10 mouse cellular contexts compared by ENCODE assay signal in the genomic region with DNA sequence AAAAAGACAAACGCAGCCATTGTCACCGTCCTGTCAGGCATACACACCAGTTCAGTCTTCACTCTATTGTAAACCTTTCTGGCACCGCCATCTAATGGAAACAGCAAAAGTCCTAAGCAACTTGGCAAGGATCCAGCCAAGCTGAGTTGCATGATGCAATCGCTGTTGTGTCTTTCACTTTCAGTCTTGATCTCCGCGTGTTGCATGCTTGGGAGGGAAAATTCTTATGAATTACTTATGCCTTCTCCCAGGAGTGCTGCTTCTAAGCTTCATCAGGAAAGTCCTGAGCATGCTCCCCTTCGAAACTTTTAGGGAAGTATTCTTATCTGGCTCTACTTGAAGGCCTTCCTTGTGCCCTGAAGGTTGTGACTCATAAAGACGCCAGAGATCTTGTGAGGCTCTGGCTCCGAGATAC. TPM values are rescaled to one million over a fixed set of nuclear protein-coding genes. Genes with fewer than 3 reads are reported as not detected.
A peak's percentile ranks its signal among the peaks of the same experiment; 100 is the strongest.
DNase-seq lines count a peak whose midpoint lies in the region; ATAC-seq and TF ChIP-seq lines count a peak whose summit lies in the region.
"Had no signal": no experiment of that assay in that cellular context is flagged by ENCODE, and none has a peak within 500 bp of the region (broad histone marks: within the 10 kb centered on the region; RNA-seq: fewer than 3 reads in every experiment).

No protein-coding gene starts in this region.

- H3K9me3 ChIP-seq in kidney, embryonic 14.5 days (ENCODE audit: control insufficient read depth, low read length): peaks cover 6% of the 10 kb centered on the region; the same call in 1 of the 2 replicates
- peaks cover 4% of the 10 kb centered on the region; the same call in 1 of the 2 replicates for H3K9me3 ChIP-seq in intestine, embryonic 16.5 days (ENCODE audit: control insufficient read depth, low read length)
- H3K9me3 ChIP-seq in midbrain, embryonic 15.5 days: no peaks in the 10 kb centered on the region
- H3K9me3 ChIP-seq in forebrain, embryonic 13.5 days (replicated peaks): no peaks in the 10 kb centered on the region
- H3K9me3 ChIP-seq: hindbrain, embryonic 15.5 days had no signal

- DNase-seq in kidney, adult 2 months: peak; percentile 43
- peak; percentile 78 for DNase-seq in CD4-positive helper T cell, adult 2 months (ENCODE audit: low read depth, low spot score)
- DNase-seq in adrenal gland, postnatal 14 days: peak; percentile 69
- peak; percentile 35 for DNase-seq in ovary, postnatal 14 days (ENCODE audit: low spot score)

- no peak overlapping the region for H3K4me2 ChIP-seq in kidney, embryonic 14.5 days (replicated peaks; ENCODE audit: low read depth, low read length)
- no peak overlapping the region for H3K4me2 ChIP-seq in intestine, embryonic 16.5 days (ENCODE audit: low read depth, low read length)
- no peak overlapping the region for H3K4me2 ChIP-seq in midbrain, embryonic 15.5 days
- H3K4me2 ChIP-seq in forebrain, embryonic 13.5 days: no peak overlapping the region
- H3K4me2 ChIP-seq: hindbrain, embryonic 15.5 days; neural tube, embryonic 12.5 days had no signal

- ATAC-seq in kidney, embryonic 14.5 days (ENCODE audit: low FRiP score, low TSS enrichment): no peak
- ATAC-seq in intestine, embryonic 16.5 days: peak; percentile 51; the same call in 1 of the 2 replicates
- ATAC-seq in midbrain, embryonic 15.5 days (replicated peaks): no peak
- ATAC-seq in forebrain, embryonic 13.5 days: no peak

- 62% methylated on average over 9 of the region's 9 CpGs for WGBS in kidney, adult 2 months
- 76% methylated on average over 9 of the region's 9 CpGs for WGBS in kidney, embryonic 14.5 days
- WGBS in intestine, embryonic 16.5 days: 69% methylated on average over 9 of the region's 9 CpGs
- 71% methylated on average over 9 of the region's 9 CpGs for WGBS in midbrain, embryonic 15.5 days
- 55% methylated on average over 9 of the region's 9 CpGs for WGBS in forebrain, embryonic 13.5 days

- H3K9ac ChIP-seq in kidney, embryonic 14.5 days (ENCODE audit: low read depth, low read length): no peak overlapping the region
- H3K9ac ChIP-seq in intestine, embryonic 16.5 days (ENCODE audit: low read depth, low read length): no peak overlapping the region
- no peak overlapping the region for H3K9ac ChIP-seq in midbrain, embryonic 15.5 days
- no peak overlapping the region for H3K9ac ChIP-seq in forebrain, embryonic 13.5 days
- H3K9ac ChIP-seq: hindbrain, embryonic 15.5 days; neural tube, embryonic 12.5 days had no signal

- TF ChIP-seq CTCF in kidney, adult 2 months (conservative IDR thresholded peaks at IDR 0.05; ENCODE audit: insufficient read depth, insufficient read length, low read depth, low read length): no peak

- H3K27ac ChIP-seq in kidney, adult 2 months (ENCODE audit: insufficient read depth, low read depth, low read length): no peak overlapping the region
- no peak overlapping the region for H3K27ac ChIP-seq in kidney, embryonic 14.5 days (ENCODE audit: low read depth, low read length)
- H3K27ac ChIP-seq in intestine, embryonic 16.5 days (ENCODE audit: low read length): no peak overlapping the region
- no peak overlapping the region for H3K27ac ChIP-seq in midbrain, embryonic 15.5 days
- no peak overlapping the region for H3K27ac ChIP-seq in forebrain, embryonic 13.5 days
- H3K27ac ChIP-seq: hindbrain, embryonic 15.5 days; neural tube, embryonic 12.5 days had no signal

- no peaks in the 10 kb centered on the region for H3K36me3 ChIP-seq in kidney, adult 2 months (ENCODE audit: control insufficient read depth, insufficient read depth, low read length)
- H3K36me3 ChIP-seq in kidney, embryonic 14.5 days (ENCODE audit: control insufficient read depth, insufficient read depth, low read length): no peaks in the 10 kb centered on the region
- no peaks in the 10 kb centered on the region for H3K36me3 ChIP-seq in intestine, embryonic 16.5 days (ENCODE audit: control insufficient read depth, insufficient read depth, low read length)
- no peaks in the 10 kb centered on the region for H3K36me3 ChIP-seq in midbrain, embryonic 15.5 days (replicated peaks)
- H3K36me3 ChIP-seq in forebrain, embryonic 13.5 days (ENCODE audit: poor library complexity, severe bottlenecking): no peaks in the 10 kb centered on the region
- H3K36me3 ChIP-seq: hindbrain, embryonic 15.5 days; neural tube, embryonic 12.5 days had no signal

- no peak overlapping the region for H3K4me3 ChIP-seq in kidney, adult 2 months (ENCODE audit: insufficient read depth, low read depth, low read length)
- H3K4me3 ChIP-seq in kidney, embryonic 14.5 days (ENCODE audit: low read length): no peak overlapping the region
- H3K4me3 ChIP-seq in intestine, embryonic 16.5 days (ENCODE audit: low read length): no peak overlapping the region
- H3K4me3 ChIP-seq in midbrain, embryonic 15.5 days: no peak overlapping the region
- H3K4me3 ChIP-seq in forebrain, embryonic 13.5 days: no peak overlapping the region
- H3K4me3 ChIP-seq: hindbrain, embryonic 15.5 days; neural tube, embryonic 12.5 days had no signal

- no peaks in the 10 kb centered on the region for H3K4me1 ChIP-seq in kidney, adult 2 months (ENCODE audit: control insufficient read depth, insufficient read depth, low read length)
- H3K4me1 ChIP-seq in kidney, embryonic 14.5 days (ENCODE audit: control insufficient read depth, insufficient read depth, low read length): no peaks in the 10 kb centered on the region
- peaks cover 2% of the 10 kb centered on the region; the same call in 1 of the 2 replicates for H3K4me1 ChIP-seq in intestine, embryonic 16.5 days (ENCODE audit: control insufficient read depth, insufficient read depth, low read length)
- no peaks in the 10 kb centered on the region for H3K4me1 ChIP-seq in midbrain, embryonic 15.5 days
- H3K4me1 ChIP-seq in forebrain, embryonic 13.5 days: peaks cover 7% of the 10 kb centered on the region; the same call in 1 of the 2 replicates
- H3K4me1 ChIP-seq: hindbrain, embryonic 15.5 days; neural tube, embryonic 12.5 days had no signal

- TF ChIP-seq POLR2A in kidney, adult 2 months (IDR thresholded peaks at IDR 0.05; ENCODE audit: low read depth, low read length): no peak

- no peaks in the 10 kb centered on the region for H3K27me3 ChIP-seq in kidney, adult 2 months (replicated peaks; ENCODE audit: control insufficient read depth, insufficient read depth, low read length)
- no peaks in the 10 kb centered on the region for H3K27me3 ChIP-seq in kidney, embryonic 14.5 days (ENCODE audit: control insufficient read depth, insufficient read depth, low read length)
- H3K27me3 ChIP-seq in intestine, embryonic 16.5 days (replicated peaks; ENCODE audit: control insufficient read depth, insufficient read depth, low read length): no peaks in the 10 kb centered on the region
- no peaks in the 10 kb centered on the region for H3K27me3 ChIP-seq in midbrain, embryonic 15.5 days (replicated peaks)
- H3K27me3 ChIP-seq in forebrain, embryonic 13.5 days: no peaks in the 10 kb centered on the region
- H3K27me3 ChIP-seq: hindbrain, embryonic 15.5 days; neural tube, embryonic 12.5 days had no signal

RNA-seq across cellular contexts. Expression of gene Slc7a1, which starts 19.4 kb away (rescaled TPM):
- polyA plus RNA-seq in kidney, adult 2 months (2012; rRNA removed): 4.0 TPM in 2 replicates
- 36.2 and 36.8 TPM in 2 replicates for polyA plus RNA-seq in kidney, embryonic 14.5 days (2014; fragmentation: Nextera tagmentation; extraction: Ambion mirVana)
- total RNA-seq in adrenal gland, postnatal 14 days (2021): 70.5 and 83.6 TPM in 2 replicates
- 20.0 and 22.5 TPM in 2 replicates for polyA plus RNA-seq in intestine, embryonic 16.5 days (2015; fragmentation: Nextera tagmentation; extraction: Ambion mirVana)
- polyA plus RNA-seq in midbrain, embryonic 15.5 days (2015; fragmentation: Nextera tagmentation; extraction: Ambion mirVana): 45.2 and 46.4 TPM in 2 replicates
- 24.4 and 27.2 TPM in 2 replicates for polyA plus RNA-seq in forebrain, embryonic 13.5 days (2015; fragmentation: Nextera tagmentation; extraction: Ambion mirVana)
